Mouse (Mus musculus) kidney, postnatal 14 days (tissue): Measurements from ENCODE around the gene N4bp2l2.
"Not testable (repeated sequence)": the region's sequence is repeated elsewhere in the genome, so short reads cannot be mapped to it uniquely, and the experiment has no call there.

ENCODE experiments used
- DNase-seq: peaks from one replicate; pipeline ENCODE4 v3.0.0; 2022; ENCODE audit warnings: mixed read lengths

The N4bp2l2 gene

DNA sequence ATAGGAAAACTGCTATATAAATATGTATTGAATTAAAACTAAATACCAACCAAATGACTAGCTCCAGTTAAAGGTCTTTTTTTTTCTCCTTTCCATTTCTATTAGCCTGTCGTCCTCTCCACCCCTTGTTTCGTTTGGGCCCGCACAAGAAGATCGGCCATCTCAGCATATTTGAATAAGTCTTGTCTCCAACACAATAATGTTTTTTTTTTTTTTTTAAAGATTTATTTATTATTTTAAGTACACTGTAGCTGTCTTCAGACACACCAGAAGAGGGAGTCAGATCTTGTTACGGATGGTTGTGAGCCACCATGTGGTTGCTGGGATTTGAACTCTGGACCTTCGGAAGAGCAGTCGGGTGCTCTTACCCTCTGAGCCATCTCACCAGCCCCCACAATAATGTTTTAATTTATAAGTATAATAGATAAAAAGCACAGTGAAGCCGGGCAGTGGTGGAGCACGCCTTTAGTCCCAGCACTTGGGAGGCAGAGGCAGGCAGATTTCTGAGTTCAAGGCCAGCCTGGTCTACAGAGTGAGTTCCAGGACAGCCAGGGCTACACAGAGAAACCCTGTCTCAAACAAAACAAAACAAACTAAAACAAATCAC is at the start of gene N4bp2l2:
TSS of gene N4bp2l2 (minus strand) at position 51 of the 607 bp plus-strand sequence.
- not testable (repeated sequence) for DNase-seq

DNA sequence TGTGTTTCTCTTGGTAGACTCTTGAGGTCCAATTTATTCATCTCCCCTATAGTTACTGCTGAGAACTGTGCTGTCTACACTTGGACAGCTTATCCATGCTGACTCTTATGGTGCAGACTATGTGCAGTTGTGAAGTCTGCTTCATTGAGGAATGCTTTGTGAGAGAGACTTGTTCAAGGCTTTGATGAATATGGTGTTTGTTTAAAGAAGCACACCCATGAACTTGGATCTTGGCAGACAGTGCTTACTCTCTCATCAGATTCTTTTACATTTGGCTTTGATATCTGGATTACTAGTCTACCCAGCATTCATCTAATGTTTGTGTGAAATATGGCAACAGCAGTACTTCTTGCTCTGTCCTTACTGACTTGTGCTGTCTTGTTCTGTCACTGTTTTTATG is 47.4 kb upstream of the N4bp2l2 start:
- DNase-seq = no peak

DNA sequence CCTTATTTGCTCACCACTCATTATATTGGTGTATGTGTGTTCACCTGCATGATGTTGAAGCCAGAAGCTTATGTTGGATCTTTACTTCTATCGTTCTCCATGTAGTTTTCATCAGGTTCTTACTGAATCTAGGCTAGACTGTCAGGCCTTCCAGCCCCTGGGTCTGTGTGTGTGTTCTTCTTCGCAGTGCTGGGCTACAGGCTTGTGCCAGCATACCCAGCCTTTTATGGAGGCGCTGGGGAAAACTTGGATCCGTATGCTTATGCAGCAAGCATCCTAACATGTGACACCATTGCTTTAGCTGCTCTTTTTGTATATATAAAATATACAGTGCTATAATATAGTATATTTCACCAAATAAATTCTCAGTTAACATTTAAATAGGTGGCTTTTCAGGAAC is 45.5 kb upstream of the N4bp2l2 start:
- DNase-seq = no peak

DNA sequence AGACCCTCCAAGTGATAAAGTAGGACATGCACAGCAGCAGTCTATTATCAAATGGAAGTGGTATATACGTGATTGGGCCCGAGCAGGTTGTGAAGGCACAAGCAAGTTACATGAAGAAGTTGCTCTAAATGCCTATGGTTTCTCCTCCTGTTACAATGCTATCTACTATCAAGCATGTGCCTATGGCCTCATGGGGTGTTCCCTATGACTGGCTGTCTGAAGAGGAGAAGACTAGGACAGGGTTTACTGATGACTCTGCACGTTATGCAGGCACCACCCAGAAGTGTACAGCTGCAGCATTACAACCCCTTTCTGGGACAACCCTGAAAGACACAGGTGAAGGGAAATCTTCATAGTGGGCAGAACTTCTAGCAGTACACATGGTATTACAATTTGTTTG is 41.2 kb upstream of the N4bp2l2 start:
- not testable (repeated sequence) for DNase-seq

DNA sequence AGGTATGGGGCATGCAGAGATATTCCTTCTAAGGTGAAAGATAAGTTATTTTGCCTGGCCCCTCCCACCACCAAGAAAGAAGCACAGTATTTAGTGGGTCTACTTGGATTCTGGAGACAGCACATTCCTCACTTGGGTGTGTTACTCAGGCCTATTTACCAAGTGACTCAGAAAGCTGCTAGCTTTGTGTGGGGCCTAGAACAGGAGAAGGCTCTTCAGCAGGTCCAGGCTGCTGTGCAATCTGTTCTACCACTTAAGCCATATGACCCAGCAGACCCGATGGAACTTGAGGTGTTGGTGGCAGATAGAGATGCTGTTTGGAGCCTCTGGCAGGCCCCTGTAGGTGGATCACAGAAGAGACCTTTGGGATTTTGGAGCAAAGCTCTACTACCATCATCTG is 40.7 kb upstream of the N4bp2l2 start:
- DNase-seq = not testable (repeated sequence)

DNA sequence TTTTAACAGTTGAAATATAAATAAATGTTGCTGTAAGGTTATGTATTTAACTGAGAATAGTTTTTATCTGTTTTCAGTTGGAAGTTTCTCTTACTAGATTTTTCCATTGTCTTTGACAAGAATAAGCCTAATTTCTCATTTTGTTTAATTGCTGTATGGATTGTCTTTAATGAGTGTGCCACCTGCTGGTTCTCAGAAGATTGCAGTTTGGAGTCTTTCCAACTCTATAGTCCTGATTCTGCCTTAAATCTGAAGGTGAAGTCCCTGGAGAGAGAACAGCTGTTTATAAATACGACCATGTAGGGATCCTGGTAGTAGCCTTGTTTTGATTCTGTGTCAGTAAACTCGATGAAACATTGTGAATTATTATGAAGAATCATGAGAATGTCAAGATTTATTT is 36.7 kb upstream of the N4bp2l2 start:
- DNase-seq = peak; percentile 65

DNA sequence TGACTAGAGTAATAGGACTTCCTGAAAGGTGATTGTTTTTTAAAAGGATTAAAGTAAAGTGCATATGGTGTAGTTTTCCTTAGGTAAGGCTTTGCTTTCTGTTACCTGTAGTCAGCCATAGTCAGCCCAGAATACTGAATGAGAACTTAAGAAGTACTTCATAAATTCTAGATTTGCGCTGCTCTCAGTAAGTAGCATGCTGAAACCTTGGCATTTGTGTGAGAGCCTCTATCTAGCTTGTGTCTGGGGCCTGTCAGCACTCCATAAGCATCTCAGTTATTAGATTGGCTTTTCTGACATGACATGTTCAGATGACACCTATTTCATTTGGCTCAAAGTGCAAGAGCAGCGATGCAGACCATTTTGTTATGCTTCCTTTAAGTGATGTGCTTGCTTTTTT is 27.3 kb upstream of the N4bp2l2 start:
- no peak for DNase-seq

DNA sequence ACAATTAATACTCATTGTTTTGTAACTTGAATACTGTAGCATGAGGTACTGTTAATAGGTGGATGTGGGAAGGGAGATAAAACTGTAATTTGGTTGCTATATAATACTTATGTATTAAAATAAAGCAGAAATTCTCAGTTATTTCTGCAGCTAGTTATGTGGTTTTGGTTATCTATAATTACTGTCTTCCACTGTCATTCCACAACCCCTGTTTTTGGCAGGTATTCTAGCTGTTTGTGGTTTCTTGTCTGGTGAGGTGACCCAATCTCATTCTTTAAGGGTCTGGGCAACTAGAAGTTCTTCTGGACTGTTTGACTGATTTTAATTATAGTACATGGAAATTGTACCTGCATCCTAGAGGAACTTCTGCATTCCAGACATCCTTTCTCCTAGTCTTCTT is 24.7 kb upstream of the N4bp2l2 start:
- DNase-seq = no peak

DNA sequence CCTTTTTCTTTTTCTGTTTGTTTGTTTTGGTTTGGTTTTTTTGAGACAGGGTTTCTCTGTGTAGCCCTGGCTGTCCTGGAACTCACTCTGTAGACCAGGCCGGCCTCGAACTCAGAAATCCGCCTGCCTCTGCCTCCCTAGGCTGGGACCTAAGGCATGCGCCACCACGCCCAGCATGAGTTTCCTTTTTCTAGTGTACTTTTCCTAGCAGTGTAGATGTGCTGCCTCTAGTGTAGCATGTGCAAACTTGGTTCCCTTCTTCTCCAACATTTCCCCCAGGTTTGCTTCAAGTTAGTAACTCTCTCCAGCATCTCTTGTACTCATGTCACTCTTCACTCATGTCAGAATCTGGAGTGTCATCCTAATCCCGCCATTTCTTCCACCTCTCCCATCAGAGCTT is 16.9 kb upstream of the N4bp2l2 start:
- not testable (repeated sequence) for DNase-seq

DNA sequence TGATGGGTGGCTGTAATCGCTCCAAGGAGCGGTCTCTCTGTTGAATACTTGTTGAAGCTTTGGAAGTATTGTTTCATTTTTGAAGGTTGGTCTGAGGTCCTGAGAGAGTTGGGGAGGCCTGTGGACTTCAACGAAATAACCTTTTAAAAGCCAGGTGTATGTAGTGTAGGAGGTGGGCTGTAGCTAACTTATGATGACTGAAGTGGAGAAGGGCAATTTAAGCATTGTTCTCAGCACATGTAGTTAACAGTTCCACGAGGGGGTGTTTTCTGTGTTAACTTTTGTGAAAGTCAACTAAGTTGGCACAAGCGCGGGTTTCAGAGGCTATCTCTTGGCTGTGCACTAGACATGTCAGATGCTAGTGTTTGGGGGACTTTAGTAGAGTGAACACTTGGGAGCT is 8.9 kb upstream of the N4bp2l2 start:
- DNase-seq = peak; percentile 8

DNA sequence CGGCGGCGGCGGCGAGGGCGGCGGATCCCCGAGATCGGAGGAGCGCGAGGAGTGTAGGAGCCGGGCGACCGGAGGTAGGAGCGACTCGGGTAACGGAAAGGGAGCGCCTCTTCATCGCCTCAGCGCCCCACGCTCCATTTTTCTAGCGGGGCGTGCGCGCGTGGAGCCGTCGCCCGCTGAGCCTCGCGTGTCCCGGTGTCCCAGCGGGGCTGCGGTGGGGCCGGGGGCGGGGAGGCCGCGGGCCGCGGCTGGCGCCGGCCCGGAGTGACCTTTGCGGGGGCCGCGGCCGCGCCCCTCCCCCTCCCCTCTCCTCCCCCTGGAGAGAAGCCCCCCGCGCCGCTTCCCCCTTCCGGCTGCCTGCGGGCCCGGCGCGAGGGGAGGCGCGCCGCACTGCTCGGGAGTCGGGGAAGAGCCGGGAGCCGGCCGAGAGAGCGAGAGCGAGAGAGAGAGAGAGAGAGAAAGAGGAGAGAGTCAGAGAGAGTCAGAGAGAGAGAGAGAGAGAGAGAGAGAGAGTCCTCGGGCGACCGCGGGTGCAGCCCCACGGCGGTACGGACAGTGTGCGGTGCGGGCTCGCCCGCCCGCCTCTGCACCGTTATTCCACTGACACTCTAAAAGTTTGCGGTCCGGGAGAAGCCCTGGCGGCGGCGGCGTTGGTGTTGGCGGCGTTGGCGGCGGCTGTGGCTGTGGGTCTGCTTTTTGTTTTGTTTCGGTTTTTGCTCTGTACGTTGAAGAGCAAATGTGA is 8.1 kb upstream of the N4bp2l2 start:
- DNase-seq = peak; percentile 36

DNA sequence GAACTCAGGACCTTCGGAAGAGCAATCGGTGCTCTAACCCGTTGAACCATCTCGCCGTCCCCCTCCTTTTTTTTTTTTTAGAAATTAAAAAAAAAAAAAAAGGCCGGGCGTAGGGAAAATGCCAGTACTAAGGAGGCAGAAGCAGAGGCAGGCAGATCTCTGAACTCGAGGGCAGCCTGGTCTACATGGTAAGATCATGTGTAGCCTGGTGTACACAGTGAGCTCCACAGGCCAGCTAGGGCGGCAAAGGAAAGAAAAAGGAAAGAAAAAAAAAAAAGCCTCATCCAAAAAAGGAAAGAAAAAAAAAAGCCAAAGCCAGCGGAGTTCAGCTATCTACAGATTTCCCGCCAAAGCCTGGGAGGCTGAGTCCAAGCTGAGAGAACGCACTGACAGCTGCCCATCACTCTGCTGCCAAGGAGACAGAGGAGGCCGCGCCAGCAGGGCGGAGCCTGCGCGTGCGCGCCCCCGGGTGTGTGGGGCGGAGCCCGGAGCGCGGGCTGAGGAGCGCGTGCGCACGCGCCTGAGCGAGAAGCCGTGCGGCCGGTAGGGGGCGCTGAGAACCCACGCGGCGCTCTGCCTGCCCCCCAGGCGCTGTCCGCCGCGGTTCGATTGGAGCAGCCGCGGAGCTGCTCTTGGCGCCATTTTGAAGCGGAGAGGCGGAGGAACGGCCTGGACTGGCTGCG is 7.3 kb upstream of the N4bp2l2 start, which contains the start of gene Pds5b:
TSS of gene Pds5b (plus strand) at position 587 of the 683 bp plus-strand sequence.
- peak; percentile 97 for DNase-seq

DNA sequence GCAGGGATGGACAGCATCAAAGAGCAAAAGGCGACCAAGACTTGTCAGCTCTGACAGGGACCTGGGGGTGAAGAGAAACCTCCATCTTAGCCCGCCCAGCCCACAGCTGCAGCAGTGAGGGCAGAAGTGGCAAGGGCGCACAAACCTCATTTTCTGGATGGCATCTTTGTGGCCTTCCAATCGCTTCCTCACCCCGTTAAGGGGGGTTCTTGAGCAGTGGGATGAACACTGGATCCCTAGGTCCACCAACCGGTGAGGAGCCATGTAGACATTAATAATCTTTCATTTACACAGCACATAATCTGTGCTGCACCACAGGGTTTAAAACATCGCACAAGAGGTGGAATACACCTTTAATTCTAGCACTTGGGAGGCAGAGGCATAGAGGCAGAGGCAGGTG is 6.4 kb upstream of the N4bp2l2 start:
- DNase-seq = no peak

DNA sequence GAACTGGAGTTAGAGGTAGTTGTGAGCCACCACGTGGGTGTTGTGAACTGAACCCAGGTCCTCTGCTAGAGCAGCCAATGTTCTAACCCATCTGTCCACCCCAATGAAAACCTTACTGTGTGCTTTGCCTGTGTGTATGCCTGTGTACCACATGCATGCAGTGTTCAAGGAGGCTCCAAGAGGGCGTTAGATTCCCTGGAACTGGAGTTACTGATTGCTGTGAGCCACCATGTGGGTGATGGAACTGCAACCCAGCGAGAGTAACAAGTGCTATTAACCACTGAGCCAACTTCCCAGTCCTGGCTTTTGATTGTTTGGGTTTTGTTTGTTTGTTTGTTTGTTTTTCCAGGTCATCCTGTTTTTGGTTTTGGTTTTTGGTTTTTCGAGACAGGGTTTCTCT is 2.7 kb upstream of the N4bp2l2 start:
- no peak for DNase-seq

DNA sequence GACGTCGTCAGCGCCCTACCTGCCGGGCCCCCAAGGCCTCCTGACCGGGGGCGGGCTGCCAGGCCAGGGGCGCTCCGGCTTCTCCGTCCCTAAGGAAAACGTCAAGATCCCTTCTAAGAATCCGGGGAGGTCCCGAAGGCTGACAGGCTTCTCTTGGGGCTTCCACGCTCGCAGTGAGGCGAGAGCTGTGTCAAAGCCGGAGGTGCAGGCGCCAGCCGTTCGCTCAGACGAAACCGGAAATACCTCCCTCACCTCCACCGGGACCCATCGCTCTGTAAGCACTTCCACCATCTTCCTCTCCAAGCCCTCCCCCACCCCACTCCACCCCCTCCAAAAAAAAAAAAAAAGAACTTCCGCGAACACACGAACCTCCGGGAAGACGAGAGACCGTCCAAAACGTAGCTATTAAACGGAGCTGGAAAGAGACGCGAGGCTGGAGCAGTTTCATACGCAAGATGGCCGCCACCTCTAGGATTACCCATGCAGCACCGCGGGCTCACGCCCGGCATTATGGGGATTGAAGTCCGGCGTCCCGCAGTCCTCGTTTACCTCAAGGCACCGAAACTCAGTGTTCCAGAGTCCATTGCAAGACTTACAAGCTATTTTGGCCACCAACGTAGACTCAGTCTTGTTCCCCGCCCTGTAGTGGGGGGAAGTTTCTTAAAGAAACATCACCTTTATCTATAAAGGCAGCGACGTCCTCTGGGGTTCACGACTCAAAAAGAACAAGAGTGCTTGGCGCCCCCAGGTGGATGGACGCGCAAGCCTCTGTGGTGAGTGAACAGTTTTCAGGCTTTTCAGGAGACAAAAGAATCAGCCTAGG is 640 bp downstream of the N4bp2l2 start:
- DNase-seq = peak; percentile 97

DNA sequence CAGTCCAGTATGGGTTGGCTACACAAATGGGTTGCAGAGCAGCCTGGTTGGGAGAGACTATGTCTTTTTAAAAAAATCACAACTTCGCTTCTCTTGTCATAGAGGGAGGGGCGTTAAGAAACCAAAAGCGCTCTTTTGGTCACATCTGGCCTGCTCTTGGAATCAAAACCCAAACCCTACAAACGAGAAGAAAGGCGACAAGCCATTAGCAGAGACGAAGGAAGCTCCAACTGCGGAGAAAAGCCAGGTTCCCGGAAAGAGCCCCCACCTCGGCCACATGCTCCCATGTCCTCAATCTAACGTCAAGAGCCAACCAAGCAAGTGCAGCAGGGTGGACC is 1.2 kb downstream of the N4bp2l2 start:
- DNase-seq = no peak

DNA sequence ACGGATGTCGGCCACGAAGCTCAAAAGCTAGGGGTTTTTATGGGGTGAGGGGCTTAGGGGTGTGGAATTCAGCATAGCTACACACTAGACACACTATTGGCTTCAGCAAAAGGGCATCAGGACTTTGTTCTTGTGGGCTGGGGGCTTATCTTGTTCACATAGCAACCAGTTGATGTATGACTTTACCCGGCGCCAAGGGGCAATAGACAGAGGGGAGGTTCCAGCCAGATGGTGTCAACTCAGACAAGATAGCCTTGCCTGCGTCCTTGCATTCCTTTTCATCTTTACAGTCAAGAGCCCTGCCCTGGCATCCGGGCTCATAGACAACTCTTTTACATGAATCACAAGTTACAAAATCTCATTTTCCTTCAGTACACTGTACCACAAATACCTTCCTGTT is 2.1 kb downstream of the N4bp2l2 start:
- DNase-seq = not testable (repeated sequence)

DNA sequence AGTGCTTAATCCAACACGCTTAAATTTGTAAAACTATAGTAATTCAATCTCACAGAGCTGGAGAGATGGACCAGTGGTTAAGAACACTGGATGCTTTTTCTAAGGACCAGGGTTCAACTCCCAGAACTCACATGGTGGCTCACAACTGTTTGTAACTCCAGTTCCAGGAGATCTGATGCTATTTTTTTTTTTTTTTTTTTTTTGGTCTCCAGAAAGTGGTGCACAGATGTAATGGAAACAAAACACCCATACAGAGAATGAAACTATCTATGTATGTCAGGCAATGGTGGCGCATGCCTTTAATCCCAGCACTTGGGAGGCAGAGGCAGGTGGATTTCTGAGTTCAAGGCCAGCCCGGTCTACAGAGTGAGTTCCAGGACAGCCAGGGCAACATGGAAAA is 5.7 kb downstream of the N4bp2l2 start:
- DNase-seq = not testable (repeated sequence)

DNA sequence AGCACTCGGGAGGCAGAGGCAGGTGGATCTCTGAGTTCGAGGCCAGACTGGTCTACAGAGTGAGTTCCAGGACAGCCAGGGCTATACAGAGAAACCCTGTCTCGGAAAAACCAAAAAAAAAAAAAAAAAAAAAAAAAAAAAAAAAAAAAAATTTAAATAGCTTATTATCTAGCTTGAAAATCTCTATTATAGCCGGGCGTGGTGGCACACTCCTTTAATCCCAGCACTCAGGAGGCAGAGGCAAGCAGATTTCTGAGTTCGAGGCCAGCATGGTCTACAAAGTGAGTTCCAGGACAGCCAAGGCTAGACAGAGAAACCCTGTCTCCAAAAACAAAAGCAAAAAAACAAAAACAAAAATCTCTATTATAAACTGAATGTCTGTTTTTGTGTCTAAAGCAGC is 6.6 kb downstream of the N4bp2l2 start:
- not testable (repeated sequence) for DNase-seq

DNA sequence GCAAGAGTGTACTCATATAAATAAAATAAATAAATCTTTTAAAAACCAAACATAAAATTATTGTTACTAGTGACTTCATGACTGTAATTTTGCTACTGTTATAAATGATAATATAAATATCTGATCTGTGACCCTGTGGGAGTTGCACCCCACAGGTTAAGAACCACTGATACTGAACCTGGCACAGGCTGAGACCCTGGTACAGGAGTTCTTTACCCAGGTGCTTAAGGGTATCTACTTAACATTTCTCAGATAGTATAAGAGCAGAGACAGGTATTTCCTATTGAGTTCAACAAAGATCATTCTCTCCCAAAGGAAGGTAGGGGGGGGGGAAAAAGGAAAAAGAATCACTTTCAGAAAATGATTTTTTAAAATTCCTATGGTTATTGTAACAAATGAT is 11.4 kb downstream of the N4bp2l2 start:
- no peak for DNase-seq

DNA sequence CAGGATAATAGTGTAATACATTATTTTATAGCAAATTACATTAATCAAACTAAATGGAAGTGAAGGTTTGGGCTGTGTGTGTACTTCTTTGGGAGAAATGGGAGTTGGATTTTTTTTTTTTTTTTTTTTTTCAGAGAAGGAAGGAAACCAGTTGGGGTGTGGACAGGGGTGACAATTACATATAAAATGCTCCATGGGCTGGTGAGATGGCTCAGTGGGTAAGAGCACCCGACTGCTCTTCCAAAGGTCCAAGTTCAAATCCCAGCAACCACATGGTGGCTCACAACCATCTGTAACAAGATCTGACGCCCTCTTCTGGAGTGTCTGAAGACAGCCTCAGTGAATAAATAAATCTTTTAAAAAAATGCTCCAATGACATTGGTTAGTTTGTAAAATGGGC is 13.4 kb downstream of the N4bp2l2 start:
- no peak for DNase-seq

DNA sequence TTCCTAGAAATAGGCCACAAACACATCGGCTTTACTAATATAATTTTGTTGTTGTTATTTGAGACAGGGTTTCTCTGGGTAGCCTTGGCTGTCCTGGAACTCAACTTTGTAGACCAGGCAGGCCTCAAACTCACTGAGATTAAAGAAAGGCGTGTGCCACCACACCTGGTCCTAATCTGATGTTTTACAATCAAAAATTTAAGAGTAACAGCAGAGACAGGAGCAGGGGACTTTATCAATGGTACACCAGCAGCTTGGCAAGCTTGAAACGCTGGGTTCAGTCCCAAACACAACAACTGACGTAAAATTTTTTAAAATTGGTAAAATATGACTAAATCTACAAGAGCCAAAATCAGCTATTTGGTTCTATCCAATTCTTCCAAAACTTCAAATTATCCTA is 21.1 kb downstream of the N4bp2l2 start:
- no peak for DNase-seq

DNA sequence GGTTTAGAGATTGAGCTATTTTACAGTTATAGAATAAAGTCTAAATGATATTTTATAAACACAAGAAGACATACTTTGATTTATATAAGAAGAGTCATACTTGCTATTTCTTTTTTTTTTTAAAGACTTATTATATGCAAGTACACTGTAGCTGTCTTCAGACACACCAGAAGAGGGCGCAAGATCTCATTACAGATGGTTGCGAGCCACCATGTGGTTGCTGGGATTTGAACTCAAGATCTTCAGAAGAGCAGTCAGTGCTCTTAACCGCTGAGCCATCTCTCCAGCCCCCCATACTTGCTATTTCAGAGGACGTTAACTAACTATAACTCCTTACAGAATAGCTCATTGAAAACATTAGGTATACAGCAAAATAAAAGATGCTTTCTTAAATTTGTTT is 22.6 kb downstream of the N4bp2l2 start:
- DNase-seq = not testable (repeated sequence)
